Mouse (Mus musculus) MEL (cell line): ENCODE results near the gene Hspa2. TPM values are rescaled to one million over a fixed set of nuclear protein-coding genes. Genes with fewer than 3 reads are reported as not detected.
A peak's percentile ranks its signal among the peaks of the same experiment; 100 is the strongest.

ENCODE experiments used
- DNase-seq: peaks from one replicate; pipeline ENCODE4 v3.0.0; 2011; ENCODE audit warnings: low read depth, low spot score
- H3K27ac ChIP-seq: 2 replicates; pipeline ENCODE4 v1.5.1; 2012; ENCODE audit warnings: low read depth, mild to moderate bottlenecking, control low read depth, low read length, moderate library complexity; ENCODE audit not compliant: control insufficient read depth
- H3K27me3 ChIP-seq, 2 experiments: fragments of 150-350 bp in 1 of 2; sonication (generic) in 1 of 2; 2 replicates each; pipeline ENCODE4 v1.6.1; 2012; ENCODE audit warnings: low read length in 2 of 2, mild to moderate bottlenecking in 2 of 2, improper control_type of control experiment in 1 of 2, moderate library complexity in 1 of 2; ENCODE audit not compliant: insufficient read depth in 2 of 2, control insufficient read depth in 1 of 2
- H3K36me3 ChIP-seq, 2 experiments: 2 replicates each; pipeline ENCODE4 v1.6.1; 2012 to 2014; ENCODE audit warnings: low read length in 2 of 2, improper control_type of control experiment in 1 of 2, inconsistent platforms in 1 of 2, mild to moderate bottlenecking in 1 of 2; ENCODE audit not compliant: insufficient read depth in 2 of 2, control insufficient read depth in 1 of 2
- H3K4me1 ChIP-seq, 2 experiments: fragments of 150-350 bp in 1 of 2; sonication (generic) in 1 of 2; 2 replicates each; pipeline ENCODE4 v1.6.1; 2012; ENCODE audit warnings: low read length in 2 of 2, improper control_type of control experiment in 1 of 2, mild to moderate bottlenecking in 1 of 2; ENCODE audit not compliant: insufficient read depth in 2 of 2, control insufficient read depth in 1 of 2
- H3K4me3 ChIP-seq, 2 experiments: fragments of 150-350 bp in 1 of 2; sonication (generic) in 1 of 2; 2 replicates each; pipeline ENCODE4 v1.5.1; 2012; ENCODE audit warnings: low read depth in 2 of 2, low read length in 2 of 2, mild to moderate bottlenecking in 2 of 2, moderate library complexity in 2 of 2, control low read depth in 1 of 2, improper control_type of control experiment in 1 of 2; ENCODE audit not compliant: control insufficient read depth in 1 of 2, insufficient read depth in 1 of 2
- H3K79me2 ChIP-seq: 2 replicates; pipeline ENCODE4 v1.6.1; 2012; ENCODE audit warnings: mild to moderate bottlenecking, low read length, moderate library complexity; ENCODE audit not compliant: control insufficient read depth, poor library complexity, insufficient read depth
- H3K9ac ChIP-seq: 2 replicates; pipeline ENCODE4 v1.6.1; 2012; ENCODE audit warnings: low read depth, mild to moderate bottlenecking, control low read depth, low read length, moderate library complexity; ENCODE audit not compliant: control insufficient read depth, poor library complexity, severe bottlenecking
- H3K9me3 ChIP-seq: fragments of 150-350 bp; sonication (generic); replicated peaks from 2 replicates; pipeline ENCODE4 v1.6.1; 2012; ENCODE audit warnings: mild to moderate bottlenecking, low read length, improper control_type of control experiment, moderate library complexity; ENCODE audit not compliant: insufficient read depth
- BHLHE40 ChIP-seq: IDR thresholded peaks from 2 replicates; pipeline ENCODE4 v1.6.1; 2012; ENCODE audit warnings: low read depth, mild to moderate bottlenecking, inconsistent platforms, low read length, improper control_type of control experiment, borderline replicate concordance
- CHD1 ChIP-seq: IDR thresholded peaks from 2 replicates; pipeline ENCODE4 v1.6.1; 2012; ENCODE audit warnings: low read depth, mild to moderate bottlenecking, inconsistent platforms, low read length, improper control_type of control experiment
- CHD2 ChIP-seq: IDR thresholded peaks from 2 replicates; pipeline ENCODE4 v1.6.1; 2011; ENCODE audit warnings: low read length, improper control_type of control experiment
- CTCF ChIP-seq, 3 experiments: IDR thresholded peaks in 2 of 3; conservative IDR thresholded peaks in 1 of 3; 2 replicates each; pipeline ENCODE4 v1.5.1; 2011 to 2012; ENCODE audit warnings: low read length in 3 of 3, low read depth in 2 of 3, mild to moderate bottlenecking in 2 of 3, improper control_type of control experiment in 1 of 3, inconsistent platforms in 1 of 3, mixed read lengths in 1 of 3, moderate library complexity in 1 of 3; ENCODE audit not compliant: control insufficient read depth in 1 of 3, insufficient read depth in 1 of 3, poor library complexity in 1 of 3, severe bottlenecking in 1 of 3
- E2F4 ChIP-seq: IDR thresholded peaks from 2 replicates; pipeline ENCODE4 v1.6.1; 2011; ENCODE audit warnings: low read depth, low read length, improper control_type of control experiment, borderline replicate concordance
- ELF1 ChIP-seq: IDR thresholded peaks from 2 replicates; pipeline ENCODE4 v1.6.1; 2014; ENCODE audit warnings: low read depth, mild to moderate bottlenecking, inconsistent platforms, low read length, improper control_type of control experiment, moderate library complexity
- EP300 ChIP-seq, 2 experiments: IDR thresholded peaks; 2 replicates each; pipeline ENCODE4 v1.6.1; 2011; ENCODE audit warnings: improper control_type of control experiment in 2 of 2, low read length in 2 of 2, low read depth in 1 of 2, mild to moderate bottlenecking in 1 of 2
- ETS1 ChIP-seq: IDR thresholded peaks from 2 replicates; pipeline ENCODE4 v1.6.1; 2012; ENCODE audit warnings: low read depth, mild to moderate bottlenecking, inconsistent platforms, low read length, improper control_type of control experiment, moderate library complexity
- GABPA ChIP-seq: IDR thresholded peaks from 2 replicates; pipeline ENCODE4 v1.6.1; 2012; ENCODE audit warnings: low read depth, mild to moderate bottlenecking, inconsistent platforms, low read length, improper control_type of control experiment, moderate library complexity
- GATA1 ChIP-seq: IDR thresholded peaks from 2 replicates; pipeline ENCODE4 v1.6.1; 2011; ENCODE audit warnings: low read depth, low read length, improper control_type of control experiment
- HCFC1 ChIP-seq: IDR thresholded peaks from 2 replicates; pipeline ENCODE4 v1.6.1; 2012; ENCODE audit warnings: low read depth, mild to moderate bottlenecking, inconsistent platforms, low read length, improper control_type of control experiment, moderate library complexity
- JUND ChIP-seq: IDR thresholded peaks from 2 replicates; pipeline ENCODE4 v1.6.1; 2011; ENCODE audit warnings: low read depth, mild to moderate bottlenecking, improper control_type of control experiment, low read length
- KAT2A ChIP-seq: conservative IDR thresholded peaks from 2 replicates; pipeline ENCODE4 v1.6.1; 2012; ENCODE audit warnings: low read depth, low read length, improper control_type of control experiment, inconsistent platforms
- MAFK ChIP-seq: IDR thresholded peaks from 2 replicates; pipeline ENCODE4 v1.6.1; 2011; ENCODE audit warnings: low read depth, mild to moderate bottlenecking, low read length, improper control_type of control experiment, borderline replicate concordance
- MAX ChIP-seq: IDR thresholded peaks from 2 replicates; pipeline ENCODE4 v1.6.1; 2011; ENCODE audit warnings: low read length, improper control_type of control experiment
- MAZ ChIP-seq: IDR thresholded peaks from 2 replicates; pipeline ENCODE4 v1.6.1; 2012; ENCODE audit warnings: low read depth, mild to moderate bottlenecking, inconsistent platforms, low read length, improper control_type of control experiment
- MEF2A ChIP-seq: IDR thresholded peaks from 2 replicates; pipeline ENCODE4 v1.6.1; 2014; ENCODE audit warnings: low read depth, mild to moderate bottlenecking, inconsistent platforms, low read length, improper control_type of control experiment; ENCODE audit not compliant: poor library complexity, insufficient replicate concordance, severe bottlenecking; ENCODE audit errors: extremely low read depth
- MYB ChIP-seq: IDR thresholded peaks from 2 replicates; pipeline ENCODE4 v1.6.1; 2011; ENCODE audit warnings: mild to moderate bottlenecking, low read depth, low read length, improper control_type of control experiment
- MYC ChIP-seq: IDR thresholded peaks from 2 replicates; pipeline ENCODE4 v1.6.1; 2011; ENCODE audit warnings: low read depth, mild to moderate bottlenecking, low read length, improper control_type of control experiment, moderate library complexity
- NELFE ChIP-seq: IDR thresholded peaks from 2 replicates; pipeline ENCODE4 v1.6.1; 2011; ENCODE audit warnings: low read depth, low read length, improper control_type of control experiment
- NRF1 ChIP-seq: IDR thresholded peaks from 2 replicates; pipeline ENCODE4 v1.6.1; 2014; ENCODE audit warnings: low read depth, mild to moderate bottlenecking, inconsistent platforms, low read length, improper control_type of control experiment, moderate library complexity; ENCODE audit not compliant: poor library complexity, insufficient read depth, severe bottlenecking
- POLR2A ChIP-seq, 2 experiments: IDR thresholded peaks; 2 replicates each; pipeline ENCODE4 v1.6.1; 2011 to 2012; ENCODE audit warnings: low read length in 2 of 2, mild to moderate bottlenecking in 2 of 2, control low read depth in 1 of 2, improper control_type of control experiment in 1 of 2, low read depth in 1 of 2, moderate library complexity in 1 of 2; ENCODE audit not compliant: control insufficient read depth in 1 of 2, insufficient read depth in 1 of 2, poor library complexity in 1 of 2
- POLR2AphosphoS2 ChIP-seq: IDR thresholded peaks from 2 replicates; pipeline ENCODE4 v1.6.1; 2011; ENCODE audit warnings: low read length, improper control_type of control experiment
- POLR2AphosphoS5 ChIP-seq: IDR thresholded peaks from 2 replicates; pipeline ENCODE4 v1.6.1; 2012; ENCODE audit warnings: low read depth, borderline replicate concordance, mild to moderate bottlenecking, inconsistent platforms, low read length, moderate library complexity, mixed read lengths
- RAD21 ChIP-seq: IDR thresholded peaks from 2 replicates; pipeline ENCODE4 v1.6.1; 2011; ENCODE audit warnings: mild to moderate bottlenecking, low read depth, low read length, improper control_type of control experiment
- SMC3 ChIP-seq: IDR thresholded peaks from 2 replicates; pipeline ENCODE4 v1.6.1; 2011; ENCODE audit warnings: low read depth, low read length, improper control_type of control experiment
- TAL1 ChIP-seq: IDR thresholded peaks from 2 replicates; pipeline ENCODE4 v1.6.1; 2012; ENCODE audit warnings: mild to moderate bottlenecking, inconsistent platforms, low read length, moderate library complexity, mixed read lengths
- TBP ChIP-seq: IDR thresholded peaks from 2 replicates; pipeline ENCODE4 v1.8.0; 2011; ENCODE audit warnings: low read depth, low read length, improper control_type of control experiment
- TCF12 ChIP-seq: IDR thresholded peaks from 2 replicates; pipeline ENCODE4 v1.6.1; 2014; ENCODE audit warnings: low read depth, mild to moderate bottlenecking, inconsistent platforms, low read length, improper control_type of control experiment, moderate library complexity
- UBTF ChIP-seq: IDR thresholded peaks from 2 replicates; pipeline ENCODE4 v1.6.1; 2012; ENCODE audit warnings: low read depth, mild to moderate bottlenecking, inconsistent platforms, low read length, improper control_type of control experiment, moderate library complexity, borderline replicate concordance; ENCODE audit not compliant: insufficient read depth
- USF2 ChIP-seq, 2 experiments: IDR thresholded peaks; 2 replicates each; pipeline ENCODE4 v1.6.1; 2011 to 2012; ENCODE audit warnings: improper control_type of control experiment in 2 of 2, low read length in 2 of 2, borderline replicate concordance in 1 of 2, inconsistent platforms in 1 of 2, low read depth in 1 of 2, mild to moderate bottlenecking in 1 of 2; ENCODE audit not compliant: insufficient read depth in 1 of 2
- ZC3H11A ChIP-seq: IDR thresholded peaks from 2 replicates; pipeline ENCODE4 v1.6.1; 2012; ENCODE audit warnings: low read depth, mild to moderate bottlenecking, inconsistent platforms, low read length, improper control_type of control experiment
- ZKSCAN1 ChIP-seq: IDR thresholded peaks from 2 replicates; pipeline ENCODE4 v1.6.1; 2012; ENCODE audit warnings: low read depth, mild to moderate bottlenecking, inconsistent platforms, low read length, improper control_type of control experiment, moderate library complexity
- ZMIZ1 ChIP-seq: IDR thresholded peaks from 2 replicates; pipeline ENCODE4 v1.6.1; 2012; ENCODE audit warnings: low read depth, mild to moderate bottlenecking, inconsistent platforms, low read length, improper control_type of control experiment, moderate library complexity
- ZNF384 ChIP-seq: IDR thresholded peaks from 2 replicates; pipeline ENCODE4 v1.6.1; 2012; ENCODE audit warnings: low read depth, mild to moderate bottlenecking, inconsistent platforms, low read length, improper control_type of control experiment
- polyA plus RNA-seq, 2 experiments: library from polyadenylated mRNA; stranded (reverse) in 1 of 2; unstranded in 1 of 2; fragments of >175 nt in 1 of 2; fragments of >200 nt in 1 of 2; gene quantifications; 2 replicates each; pipeline versions ENCODE4 v1.2.1 to v1.2.4; 2012; ENCODE audit warnings: low replicate concordance in 2 of 2, low read depth in 1 of 2; ENCODE audit not compliant: insufficient read length in 2 of 2, insufficient read depth in 1 of 2, missing spikeins in 1 of 2
- total RNA-seq: library from RNA; depleted of rRNA; stranded (reverse); fragments of 300-350 nt; gene quantifications from 2 replicates; pipeline ENCODE4 v1.2.3, GENCODE M21; 2012

Hspa2 gene
- total and polyA plus RNA-seq, 3 experiments, result 6.6 to 9.3 TPM; not detected in 1

DNA sequence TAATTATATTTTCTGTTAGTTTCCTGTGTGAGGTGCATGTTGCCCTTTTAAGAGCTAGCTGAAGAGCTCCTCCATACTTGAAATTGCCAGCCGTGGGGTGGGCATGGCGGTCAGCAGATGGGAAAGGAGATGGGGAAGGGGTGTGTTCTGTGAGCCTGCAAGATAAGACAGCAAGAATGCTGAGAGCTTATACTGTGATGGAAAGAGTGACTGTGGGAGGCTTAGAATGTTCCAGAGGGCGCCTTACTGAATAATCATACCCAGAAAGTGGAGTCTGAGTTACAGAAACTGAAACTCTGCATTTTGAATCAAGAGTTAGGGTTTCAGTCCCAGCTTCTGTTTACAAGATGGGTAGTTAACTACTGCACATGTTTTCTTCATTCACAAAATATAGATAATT is 28.5 kb upstream of the Hspa2 start (continued):
- TF ChIP-seq BHLHE40, result 0 out of 2 replicates have a peak, but pooled peaks have one; percentile 9
- TF ChIP-seq, all 39 proteins: peak for 12

DNA sequence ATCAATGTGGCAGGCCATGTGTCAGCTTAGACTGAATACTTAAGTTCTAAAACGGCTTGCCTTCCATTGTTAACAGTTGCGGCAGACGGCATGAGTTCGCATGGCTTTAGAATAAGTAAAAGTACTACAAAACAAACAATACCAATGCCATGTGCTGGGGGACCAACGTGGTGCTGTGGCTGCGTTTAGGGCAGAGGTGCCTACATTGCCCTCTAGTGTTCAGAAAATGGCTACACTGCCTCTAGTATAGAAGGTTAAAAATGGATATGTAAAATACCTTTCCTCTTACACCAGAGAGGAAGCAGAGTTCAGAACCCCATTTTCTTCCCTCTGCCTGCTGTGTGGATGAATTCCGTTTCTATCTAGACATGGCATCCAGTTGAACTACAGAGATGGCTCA is 27.3 kb upstream of the Hspa2 start:
- H3K9me3 ChIP-seq, result no peaks in the 10 kb centered on the region
- peaks cover 17 to 43% of the 10 kb centered on the region in 2 experiments for H3K4me1 ChIP-seq
- peak overlapping the region; percentile 17 for H3K27ac ChIP-seq
- H3K9ac ChIP-seq, result peak overlapping the region; percentile 26
- H3K4me3 ChIP-seq, result no peak overlapping the region
- peak; percentile 83 for DNase-seq
- no peaks in the 10 kb centered on the region for H3K27me3 ChIP-seq
- H3K79me2 ChIP-seq, result peaks cover 82% of the 10 kb centered on the region
- peaks cover 6 to 52% of the 10 kb centered on the region in 2 experiments for H3K36me3 ChIP-seq
- no peak for TF ChIP-seq ELF1
- TF ChIP-seq GABPA, result no peak
- no peak for TF ChIP-seq MAZ
- TF ChIP-seq EP300 (IDR thresholded peaks at IDR 0.05; ENCODE audit: low read depth in 1 of 2, low read length in 2 of 2), result 0 out of 4 replicates have a peak, but pooled peaks of 1 of the 2 experiments have one; percentile 18
- TF ChIP-seq JUND, result no peak
- TF ChIP-seq RAD21, result peak; percentile 30
- no peak; a peak in 1 of 4 replicates for TF ChIP-seq POLR2A (IDR thresholded peaks at IDR 0.05; ENCODE audit: control insufficient read depth in 1 of 2, insufficient read depth in 1 of 2, low read depth in 1 of 2, low read length in 2 of 2, poor library complexity in 1 of 2)
- peak; percentile 98 for TF ChIP-seq MYC
- TF ChIP-seq POLR2AphosphoS2, result no peak
- no peak for TF ChIP-seq CHD2
- no peak for TF ChIP-seq NRF1
- TF ChIP-seq HCFC1, result peak; percentile 19; the same call in 1 of the 2 replicates
- TF ChIP-seq ZMIZ1, result no peak
- TF ChIP-seq CHD1, result no peak
- no peak for TF ChIP-seq MAFK
- TF ChIP-seq USF2 (IDR thresholded peaks at IDR 0.05; ENCODE audit: borderline replicate concordance in 1 of 2, insufficient read depth in 1 of 2, low read depth in 1 of 2, low read length in 2 of 2), result no peak
- TF ChIP-seq E2F4, result no peak
- TF ChIP-seq ZC3H11A, result no peak
- 0 out of 2 replicates have a peak, but pooled peaks have one; percentile 16 for TF ChIP-seq ETS1
- TF ChIP-seq NELFE, result no peak
- no peak for TF ChIP-seq ZKSCAN1
- peak; percentile 95 for TF ChIP-seq MAX
- TF ChIP-seq CTCF (IDR thresholded peaks at IDR 0.05 in 2 of 3, conservative IDR thresholded peaks at IDR 0.05 in 1 of 3; ENCODE audit: control insufficient read depth in 1 of 3, insufficient read depth in 1 of 3, low read depth in 2 of 3, low read length in 3 of 3, poor library complexity in 1 of 3, severe bottlenecking in 1 of 3), result peak; percentile 65 to 79 (median 75)
- no peak for TF ChIP-seq GATA1
- TF ChIP-seq MYB, result no peak
- no peak for TF ChIP-seq MEF2A
- TF ChIP-seq TCF12, result no peak
- TF ChIP-seq TAL1, result no peak
- no peak for TF ChIP-seq KAT2A
- TF ChIP-seq POLR2AphosphoS5, result no peak
- no peak for TF ChIP-seq UBTF
- 0 out of 2 replicates have a peak, but pooled peaks have one; percentile 20 for TF ChIP-seq TBP
- peak; percentile 51 for TF ChIP-seq SMC3
- TF ChIP-seq ZNF384, result no peak
- TF ChIP-seq BHLHE40, result no peak
